Mouse (Mus musculus): ENCODE data around the gene Iffo1. TPM values are rescaled to one million over a fixed set of nuclear protein-coding genes. Genes with fewer than 3 reads are reported as not detected.

The Iffo1 gene
- polyA plus RNA-seq, 1 experiment from 2014 or later = 10.4 TPM

GRCm38 (mm10) chr6:125110927-125111326 lies 34.1 kb upstream of the Iffo1 start:
- Histone ChIP-seq H3K4me3 (replicated peaks) (no peak overlapping the region), H3K36me3 (peaks cover 98% of the 10 kb centered on the region), H3K27ac (no peak overlapping the region), H3K9ac (no peak overlapping the region), H3K27me3 (no peaks in the 10 kb centered on the region), H3K4me1 (no peaks in the 10 kb centered on the region), H3K4me2 (no peak overlapping the region), H3K9me3 (replicated peaks) (no peaks in the 10 kb centered on the region)
- WGBS = 92% methylated on average over 7 of the region's 7 CpGs
- no peak for ATAC-seq (replicated peaks; ENCODE audit: low FRiP score)

GRCm38 (mm10) chr6:125112553-125112952 lies 32.5 kb upstream of the Iffo1 start:
- Histone ChIP-seq H3K27me3 (no peaks in the 10 kb centered on the region), H3K9me3 (replicated peaks) (no peaks in the 10 kb centered on the region), H3K4me1 (no peaks in the 10 kb centered on the region), H3K4me3 (replicated peaks) (no peak overlapping the region), H3K9ac (no peak overlapping the region), H3K27ac (no peak overlapping the region), H3K36me3 (peaks cover 98% of the 10 kb centered on the region), H3K4me2 (no peak overlapping the region)
- no peak for ATAC-seq (replicated peaks; ENCODE audit: low FRiP score)
- WGBS = 93% methylated on average over 11 of the region's 11 CpGs

GRCm38 (mm10) chr6:125119387-125119786 lies 25.7 kb upstream of the Iffo1 start:
- no peak for ATAC-seq (replicated peaks; ENCODE audit: low FRiP score)
- WGBS = 95% methylated on average over 8 of the region's 8 CpGs
- Histone ChIP-seq H3K4me3 (replicated peaks) (no peak overlapping the region), H3K9me3 (replicated peaks) (no peaks in the 10 kb centered on the region), H3K27ac (no peak overlapping the region), H3K9ac (no peak overlapping the region), H3K4me1 (no peaks in the 10 kb centered on the region), H3K36me3 (peaks cover 98% of the 10 kb centered on the region), H3K4me2 (no peak overlapping the region), H3K27me3 (no peaks in the 10 kb centered on the region)

GRCm38 (mm10) chr6:125128724-125129123 lies 16.3 kb upstream of the Iffo1 start:
- Histone ChIP-seq H3K36me3 (peaks cover 80% of the 10 kb centered on the region), H3K27me3 (no peaks in the 10 kb centered on the region), H3K4me2 (no peak overlapping the region), H3K9me3 (replicated peaks) (no peaks in the 10 kb centered on the region), H3K9ac (no peak overlapping the region), H3K4me3 (replicated peaks) (no peak overlapping the region), H3K27ac (no peak overlapping the region), H3K4me1 (peaks cover 22% of the 10 kb centered on the region)
- WGBS = 91% methylated on average over 12 of the region's 12 CpGs
- no peak for ATAC-seq (replicated peaks; ENCODE audit: low FRiP score)

- Histone ChIP-seq H3K4me3 (replicated peaks) (no peak overlapping the region), H3K9me3 (replicated peaks) (no peaks in the 10 kb centered on the region), H3K9ac (no peak overlapping the region), H3K36me3 (peaks cover 80% of the 10 kb centered on the region), H3K27ac (no peak overlapping the region), H3K4me1 (peaks cover 22% of the 10 kb centered on the region), H3K27me3 (no peaks in the 10 kb centered on the region), H3K4me2 (no peak overlapping the region)
- no peak for ATAC-seq (replicated peaks; ENCODE audit: low FRiP score)
- 90% methylated on average over 20 of the region's 20 CpGs for WGBS
These were observed 15.2 kb upstream of the Iffo1 start for GRCm38 (mm10) chr6:125129710-125130402.

- Histone ChIP-seq H3K36me3 (peaks cover 80% of the 10 kb centered on the region), H3K4me2 (peak within 1 kb of the TSS; percentile 87), H3K9me3 (replicated peaks) (no peaks in the 10 kb centered on the region), H3K9ac (peak within 1 kb of the TSS; percentile 77), H3K4me3 (replicated peaks) (peak within 1 kb of the TSS; percentile 80), H3K4me1 (peaks cover 22% of the 10 kb centered on the region), H3K27ac (peak within 1 kb of the TSS; percentile 92), H3K27me3 (no peaks in the 10 kb centered on the region)
- peak; percentile 94 for ATAC-seq (replicated peaks; ENCODE audit: low FRiP score)
- WGBS = under 1% methylated on average over 66 of the region's 66 CpGs
These were observed 13.5 kb upstream of the Iffo1 start, which contains the start of gene Nop2 for GRCm38 (mm10) chr6:125131302-125132156. Nop2 (plus strand) TSS chr6:125131909.

GRCm38 (mm10) chr6:125132470-125132869 lies 12.6 kb upstream of the Iffo1 start:
- Histone ChIP-seq H3K4me3 (replicated peaks) (peak overlapping the region; percentile 80), H3K9me3 (replicated peaks) (no peaks in the 10 kb centered on the region), H3K36me3 (peaks cover 80% of the 10 kb centered on the region), H3K4me2 (peak overlapping the region; percentile 87), H3K27ac (peak overlapping the region; percentile 92; the same call in 1 of the 2 replicates), H3K27me3 (no peaks in the 10 kb centered on the region), H3K4me1 (peaks cover 22% of the 10 kb centered on the region), H3K9ac (peak overlapping the region; percentile 77)
- ATAC-seq (replicated peaks; ENCODE audit: low FRiP score) = no peak
- 6% methylated on average over 11 of the region's 11 CpGs for WGBS

GRCm38 (mm10) chr6:125137002-125137671 lies 7.9 kb upstream of the Iffo1 start:
- no peak for ATAC-seq (replicated peaks; ENCODE audit: low FRiP score)
- Histone ChIP-seq H3K27ac (no peak overlapping the region), H3K4me3 (replicated peaks) (no peak overlapping the region), H3K36me3 (peaks cover 92% of the 10 kb centered on the region), H3K4me1 (peaks cover 14% of the 10 kb centered on the region), H3K9me3 (replicated peaks) (no peaks in the 10 kb centered on the region), H3K9ac (no peak overlapping the region), H3K27me3 (no peaks in the 10 kb centered on the region), H3K4me2 (no peak overlapping the region)
- WGBS = 91% methylated on average over 19 of the region's 19 CpGs

GRCm38 (mm10) chr6:125139747-125140146 lies 5.3 kb upstream of the Iffo1 start:
- Histone ChIP-seq H3K4me1 (peaks cover 10% of the 10 kb centered on the region), H3K9ac (no peak overlapping the region), H3K4me2 (no peak overlapping the region), H3K36me3 (peaks cover 99% of the 10 kb centered on the region), H3K9me3 (replicated peaks) (no peaks in the 10 kb centered on the region), H3K4me3 (replicated peaks) (no peak overlapping the region), H3K27me3 (no peaks in the 10 kb centered on the region), H3K27ac (no peak overlapping the region)
- 89% methylated on average over 7 of the region's 7 CpGs for WGBS
- ATAC-seq (replicated peaks; ENCODE audit: low FRiP score) = no peak

- no peak for ATAC-seq (replicated peaks; ENCODE audit: low FRiP score)
- 92% methylated on average over 8 of the region's 8 CpGs for WGBS
These were observed 2.6 kb upstream of the Iffo1 start for GRCm38 (mm10) chr6:125142436-125142835.

GRCm38 (mm10) chr6:125143128-125143527 lies 1.9 kb upstream of the Iffo1 start:
- no peak for ATAC-seq (replicated peaks; ENCODE audit: low FRiP score)
- Histone ChIP-seq H3K4me2 (no peak overlapping the region), H3K27ac (no peak overlapping the region), H3K9me3 (replicated peaks) (no peaks in the 10 kb centered on the region), H3K36me3 (peaks cover 65% of the 10 kb centered on the region), H3K27me3 (no peaks in the 10 kb centered on the region), H3K4me3 (replicated peaks) (no peak overlapping the region), H3K9ac (no peak overlapping the region), H3K4me1 (peaks cover 44% of the 10 kb centered on the region)
- 76% methylated on average over 3 of the region's 3 CpGs for WGBS

More at GRCm38 (mm10) chr6:125142436-125142835, 2.6 kb upstream of the Iffo1 start:
- H3K9me3 ChIP-seq (replicated peaks) = no peaks in the 10 kb centered on the region
- no peak overlapping the region for H3K4me2 ChIP-seq
- no peak overlapping the region for H3K9ac ChIP-seq
- H3K4me3 ChIP-seq (replicated peaks) = no peak overlapping the region
- no peak overlapping the region for H3K27ac ChIP-seq
- no peaks in the 10 kb centered on the region for H3K27me3 ChIP-seq
- peaks cover 72% of the 10 kb centered on the region for H3K36me3 ChIP-seq
- peaks cover 37% of the 10 kb centered on the region for H3K4me1 ChIP-seq

GRCm38 (mm10) chr6:125143904-125144303 lies 1.1 kb upstream of the Iffo1 start:
- no peak overlapping the region for H3K4me2 ChIP-seq
- H3K27me3 ChIP-seq = no peaks in the 10 kb centered on the region
- 80% methylated on average over 9 of the region's 9 CpGs for WGBS
- H3K4me3 ChIP-seq (replicated peaks) = no peak overlapping the region
- H3K9me3 ChIP-seq (replicated peaks) = no peaks in the 10 kb centered on the region
- H3K27ac ChIP-seq = 0 out of 2 replicates have a peak overlapping the region, but pooled peaks have one; percentile 84
- H3K9ac ChIP-seq = no peak overlapping the region
- no peak for ATAC-seq (replicated peaks; ENCODE audit: low FRiP score)
- H3K4me1 ChIP-seq = peaks cover 52% of the 10 kb centered on the region
- H3K36me3 ChIP-seq = peaks cover 58% of the 10 kb centered on the region

All from kidney, embryonic 15.5 days (tissue).